Mouse (Mus musculus) liver, embryonic 14.5 days (tissue): ENCODE results near the gene Erf.

Experiments used
- CTCF ChIP-seq: IDR thresholded peaks from 2 replicates; pipeline ENCODE4 v1.5.1; 2016; ENCODE audit warnings: antibody characterized with exemption, low read depth, control low read depth
- EP300 ChIP-seq: IDR thresholded peaks from 2 replicates; pipeline ENCODE4 v1.6.1; 2016; ENCODE audit warnings: antibody characterized with exemption, low read depth

GRCm38 (mm10) chr7:25270652-25271633 is 20.4 kb upstream of the Erf start:
- TF ChIP-seq CTCF (no peak), EP300 (no peak)
